Mouse (Mus musculus) lung, embryonic 14.5 days (tissue): ENCODE results near the gene Nmrk1. TPM values are rescaled to one million over a fixed set of nuclear protein-coding genes. Genes with fewer than 3 reads are reported as not detected.
A peak's percentile ranks its signal among the peaks of the same experiment; 100 is the strongest.

Experiments
- ATAC-seq: fragments of 200-750 bp; cut with Nextera tagmentation; 2 replicates; pipeline ENCODE4 v1.8.0; 2017; ENCODE audit warnings: mild to moderate bottlenecking, moderate TSS enrichment, moderate library complexity; ENCODE audit not compliant: insufficient read depth
- DNase-seq: peaks from one replicate; pipeline ENCODE4 v3.0.0-alpha.2; 2015
- H3K27ac ChIP-seq: fragments of 300-500 bp; sonication (generic); 2 replicates; pipeline ENCODE4 v1.5.1; 2014; ENCODE audit warnings: low read depth, mild to moderate bottlenecking, moderate library complexity
- H3K27me3 ChIP-seq: fragments of 300-500 bp; sonication (generic); 2 replicates; pipeline ENCODE4 v1.6.1; 2014; ENCODE audit warnings: low read length, control low read depth; ENCODE audit not compliant: insufficient read depth
- H3K36me3 ChIP-seq: fragments of 300-500 bp; sonication (generic); 2 replicates; pipeline ENCODE4 v1.6.1; 2014; ENCODE audit warnings: control low read depth; ENCODE audit not compliant: insufficient read depth
- H3K4me1 ChIP-seq: fragments of 300-500 bp; sonication (generic); 2 replicates; pipeline ENCODE4 v1.6.1; 2014; ENCODE audit warnings: antibody characterized with exemption, control low read depth; ENCODE audit not compliant: insufficient read depth
- H3K4me2 ChIP-seq: fragments of 300-500 bp; sonication (generic); 2 replicates; pipeline ENCODE4 v1.6.1; 2014; ENCODE audit warnings: mild to moderate bottlenecking
- H3K4me3 ChIP-seq: fragments of 300-500 bp; sonication (generic); 2 replicates; pipeline ENCODE4 v1.5.1; 2014; ENCODE audit warnings: low read depth, low read length
- H3K9ac ChIP-seq: fragments of 300-500 bp; sonication (generic); 2 replicates; pipeline ENCODE4 v1.6.1; 2014
- H3K9me3 ChIP-seq: fragments of 300-500 bp; sonication (generic); 2 replicates; pipeline ENCODE4 v1.6.1; 2016; ENCODE audit warnings: low read depth, low read length, control low read depth
- CTCF ChIP-seq: IDR thresholded peaks from 2 replicates; pipeline ENCODE4 v1.5.1; 2016; ENCODE audit warnings: antibody characterized with exemption, low read depth
- WGBS: fragments of 180-500 bp; shearing (Covaris S2); extraction: QIAGEN DNeasy Blood & Tissue Kit; methylation state at CpG from one replicate; pipeline ENCODE4 v1.1.7; 2014; 5-methylcytosine and 5-hydroxymethylcytosine counted together
- polyA plus RNA-seq: library from polyadenylated mRNA; unstranded; fragments of >200 nt; fragmentation: Nextera tagmentation; extraction: Ambion mirVana; gene quantifications from 2 replicates; pipeline ENCODE4 v1.2.1, GENCODE M21; 2014

Gene Nmrk1
- polyA plus RNA-seq, 1 experiment from 2014 or later, result 8.4 TPM

- Histone ChIP-seq H3K9me3 (no peaks in the 10 kb centered on the region), H3K4me1 (peaks cover 3% of the 10 kb centered on the region; the same call in 1 of the 2 replicates), H3K9ac (no peak overlapping the region), H3K27me3 (no peaks in the 10 kb centered on the region), H3K36me3 (no peaks in the 10 kb centered on the region), H3K4me3 (no peak overlapping the region), H3K27ac (no peak overlapping the region), H3K4me2 (no peak overlapping the region)
- no peak for DNase-seq
- no peak for TF ChIP-seq CTCF
- no peak for ATAC-seq
- 78% methylated on average over 7 of the region's 7 CpGs for WGBS
Measured at GRCm38 (mm10) chr19:18614337-18614736, 17.4 kb upstream of the Nmrk1 start.

DNA sequence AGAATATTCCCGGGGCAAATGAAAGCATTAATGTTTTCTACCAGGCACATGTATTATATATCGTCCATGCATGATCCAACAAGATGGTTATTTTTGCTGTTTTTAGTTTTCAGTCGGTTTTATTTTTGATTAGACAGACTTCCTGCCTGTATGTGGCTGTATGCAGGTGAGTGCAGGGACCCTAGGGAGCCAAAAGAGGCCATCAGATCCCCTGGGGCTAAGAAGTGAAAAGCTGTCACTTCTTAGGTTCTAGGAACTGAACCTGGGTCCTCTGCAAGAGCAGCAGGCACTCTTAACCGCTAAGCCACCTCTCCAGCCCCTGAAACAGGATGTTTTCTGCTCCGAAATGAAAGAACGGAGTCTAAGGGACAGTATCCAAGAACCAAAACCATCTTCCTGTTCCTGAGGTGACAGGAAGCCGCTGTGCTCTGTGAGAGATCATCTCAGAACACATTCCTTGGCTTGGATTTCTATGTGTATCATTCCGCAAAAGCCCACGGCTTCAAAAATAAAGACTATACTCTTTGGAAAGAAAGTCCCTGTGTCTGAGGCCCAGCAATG is 16.0 kb upstream of the Nmrk1 start:
- peaks cover 3% of the 10 kb centered on the region; the same call in 1 of the 2 replicates for H3K4me1 ChIP-seq
- no peak overlapping the region for H3K9ac ChIP-seq
- H3K27me3 ChIP-seq, result no peaks in the 10 kb centered on the region
- no peak overlapping the region for H3K4me2 ChIP-seq
- H3K4me3 ChIP-seq, result no peak overlapping the region
- WGBS, result 59% methylated on average over 9 of the region's 9 CpGs
- no peak for ATAC-seq
- H3K9me3 ChIP-seq, result no peaks in the 10 kb centered on the region
- DNase-seq, result peak; percentile 26
- peak overlapping the region; percentile 38; the same call in 1 of the 2 replicates for H3K27ac ChIP-seq
- no peaks in the 10 kb centered on the region for H3K36me3 ChIP-seq
- no peak for TF ChIP-seq CTCF

DNA sequence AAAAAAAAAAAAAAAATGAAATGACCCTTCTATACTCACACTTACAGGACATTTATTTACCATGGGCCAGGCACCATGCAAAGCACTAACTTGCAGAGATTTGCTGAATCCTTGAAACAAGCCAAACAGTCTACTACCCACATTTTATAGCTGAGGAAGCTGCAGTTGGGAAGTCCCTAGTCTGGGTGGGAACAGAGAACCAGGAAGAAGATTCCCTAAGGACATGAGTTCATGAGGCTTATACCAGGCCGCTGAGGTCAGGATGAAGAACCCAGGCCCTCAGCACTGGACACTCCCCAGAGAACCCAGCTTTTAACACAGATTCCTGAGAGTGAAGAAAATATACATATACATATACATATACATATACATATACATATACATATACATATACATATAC is 14.2 kb upstream of the Nmrk1 start:
- H3K9me3 ChIP-seq, result no peaks in the 10 kb centered on the region
- no peak overlapping the region for H3K4me2 ChIP-seq
- H3K4me1 ChIP-seq, result peaks cover 3% of the 10 kb centered on the region; the same call in 1 of the 2 replicates
- no peak overlapping the region for H3K4me3 ChIP-seq
- no peak overlapping the region for H3K9ac ChIP-seq
- WGBS, result 100% methylated on average over 1 of the region's 1 CpGs
- no peaks in the 10 kb centered on the region for H3K27me3 ChIP-seq
- TF ChIP-seq CTCF, result no peak
- ATAC-seq (no peak), DNase-seq (no peak)
- no peaks in the 10 kb centered on the region for H3K36me3 ChIP-seq
- H3K27ac ChIP-seq, result no peak overlapping the region

- H3K4me2 ChIP-seq, result no peak overlapping the region
- no peak for ATAC-seq
- TF ChIP-seq CTCF, result no peak
- no peaks in the 10 kb centered on the region for H3K36me3 ChIP-seq
- no peaks in the 10 kb centered on the region for H3K27me3 ChIP-seq
- peaks cover 3% of the 10 kb centered on the region; the same call in 1 of the 2 replicates for H3K4me1 ChIP-seq
- no peaks in the 10 kb centered on the region for H3K9me3 ChIP-seq
- no peak overlapping the region for H3K9ac ChIP-seq
- H3K4me3 ChIP-seq, result no peak overlapping the region
- 75% methylated on average over 5 of the region's 5 CpGs for WGBS
- DNase-seq, result no peak
- no peak overlapping the region for H3K27ac ChIP-seq
Measured at GRCm38 (mm10) chr19:18619060-18619459, 12.7 kb upstream of the Nmrk1 start.

- Histone ChIP-seq H3K27me3 (no peaks in the 10 kb centered on the region), H3K9ac (no peak overlapping the region), H3K4me3 (no peak overlapping the region), H3K27ac (no peak overlapping the region), H3K4me2 (no peak overlapping the region), H3K36me3 (no peaks in the 10 kb centered on the region), H3K9me3 (no peaks in the 10 kb centered on the region), H3K4me1 (peaks cover 3% of the 10 kb centered on the region; the same call in 1 of the 2 replicates)
- ATAC-seq (no peak), DNase-seq (no peak)
- 83% methylated on average over 1 of the region's 1 CpGs for WGBS
- TF ChIP-seq CTCF, result no peak
Measured at GRCm38 (mm10) chr19:18619691-18620090, 12.1 kb upstream of the Nmrk1 start.

DNA sequence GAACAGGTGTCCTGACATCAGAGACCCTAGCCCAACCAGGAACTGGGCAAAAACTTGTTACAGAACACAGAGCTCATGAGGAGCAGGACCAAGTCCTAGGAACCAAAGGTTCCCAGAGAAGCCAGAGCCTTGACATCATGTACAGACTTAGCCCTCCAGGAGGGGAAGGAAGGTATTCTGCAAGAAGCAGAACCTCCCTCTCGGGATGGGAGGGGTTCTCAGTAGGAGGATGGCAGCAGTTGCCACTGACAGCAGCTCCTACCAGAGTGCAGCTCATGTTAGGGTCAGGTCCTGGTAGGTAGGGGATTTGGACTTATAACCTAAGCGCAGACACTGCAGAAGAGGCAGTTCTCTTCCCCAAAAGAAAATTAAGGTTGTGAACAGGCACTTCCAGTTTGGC is 7.9 kb upstream of the Nmrk1 start:
- no peak for ATAC-seq
- no peak overlapping the region for H3K27ac ChIP-seq
- H3K9ac ChIP-seq, result no peak overlapping the region
- TF ChIP-seq CTCF, result no peak
- H3K27me3 ChIP-seq, result no peaks in the 10 kb centered on the region
- no peak overlapping the region for H3K4me3 ChIP-seq
- DNase-seq, result no peak
- H3K36me3 ChIP-seq, result no peaks in the 10 kb centered on the region
- no peak overlapping the region for H3K4me2 ChIP-seq
- 78% methylated on average over 2 of the region's 2 CpGs for WGBS
- no peaks in the 10 kb centered on the region for H3K9me3 ChIP-seq
- H3K4me1 ChIP-seq, result no peaks in the 10 kb centered on the region

- Histone ChIP-seq H3K4me3 (peak overlapping the region; percentile 84; the same call in 1 of the 2 replicates), H3K27ac (no peak overlapping the region), H3K4me1 (no peaks in the 10 kb centered on the region; the same call in 1 of the 2 replicates), H3K36me3 (no peaks in the 10 kb centered on the region), H3K4me2 (peak overlapping the region; percentile 67; the same call in 1 of the 2 replicates), H3K27me3 (no peaks in the 10 kb centered on the region), H3K9ac (no peak overlapping the region), H3K9me3 (no peaks in the 10 kb centered on the region)
- ATAC-seq (no peak), DNase-seq (peak; percentile 41)
- WGBS, result 65% methylated on average over 1 of the region's 1 CpGs
- no peak for TF ChIP-seq CTCF
Measured at GRCm38 (mm10) chr19:18629589-18629988, 2.2 kb upstream of the Nmrk1 start.
